In the genomic region with DNA sequence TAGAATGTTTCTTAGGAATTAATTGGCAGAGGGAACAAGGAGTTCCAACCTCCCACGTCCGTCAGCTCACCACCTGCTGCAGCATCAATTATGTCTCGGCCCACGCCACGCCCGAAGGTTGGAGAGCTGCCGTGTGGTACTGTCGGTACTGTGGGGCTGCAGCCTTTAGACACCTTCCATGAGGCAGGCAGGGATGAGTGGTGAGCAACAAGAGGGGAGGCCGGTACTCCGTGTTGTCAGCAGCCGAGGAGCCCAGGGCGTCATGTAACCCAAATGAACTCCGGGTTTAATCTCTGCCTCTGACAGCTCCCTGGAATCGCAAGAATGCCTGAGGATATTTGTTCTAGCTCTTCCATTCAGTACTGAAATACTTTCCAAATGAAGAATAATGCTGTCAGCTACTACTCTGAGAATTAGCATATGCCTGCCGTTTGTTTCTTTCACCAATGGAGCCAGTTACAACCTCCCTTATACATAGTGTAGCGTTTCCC, we compare ENCODE assay signal across 10 mouse cellular contexts.
DNase-seq lines count a peak whose midpoint lies in the region; ATAC-seq and TF ChIP-seq lines count a peak whose summit lies in the region.
"Had no signal": no experiment of that assay in that cellular context is flagged by ENCODE, and none has a peak within 500 bp of the region (broad histone marks: within the 10 kb centered on the region; RNA-seq: fewer than 3 reads in every experiment).

No protein-coding gene starts in this region.

- WGBS in heart, embryonic 13.5 days, result 42% methylated on average over 16 of the region's 16 CpGs
- 77% methylated on average over 16 of the region's 16 CpGs for WGBS in liver, postnatal 0 days (ENCODE audit: insufficient replicate concordance)

- TF ChIP-seq EP300 in liver, postnatal 0 days (IDR thresholded peaks at IDR 0.05; ENCODE audit: low read depth), result no peak

- intact Hi-C loops in left cerebral cortex, postnatal 4 days (cut with DNase I), result loop anchor here (10.0 kb wide), 2 partner anchors 146 to 1444 kb away; partner anchors contain the start of gene Epha4

- 0 out of 2 replicates have a peak overlapping the region, but pooled peaks have one; percentile 12 for H3K27ac ChIP-seq in heart, embryonic 13.5 days (replicated peaks)
- H3K27ac ChIP-seq in liver, postnatal 0 days (ENCODE audit: low read depth), result no peak overlapping the region
- H3K27ac ChIP-seq: midbrain, embryonic 12.5 days had no signal

- no peak for ATAC-seq in heart, embryonic 13.5 days (ENCODE audit: extremely low read depth, insufficient number of reproducible peaks, low FRiP score, low TSS enrichment)
- no peak for ATAC-seq in liver, postnatal 0 days

- H3K4me2 ChIP-seq in heart, embryonic 13.5 days, result peak overlapping the region; percentile 11; the same call in 1 of the 2 replicates
- H3K4me2 ChIP-seq in liver, postnatal 0 days (ENCODE audit: low read depth, low read length), result no peak overlapping the region
- H3K4me2 ChIP-seq: midbrain, embryonic 12.5 days had no signal

- H3K27me3 ChIP-seq in heart, embryonic 13.5 days (replicated peaks), result no peaks in the 10 kb centered on the region
- H3K27me3 ChIP-seq in liver, postnatal 0 days (ENCODE audit: insufficient read depth, low read length), result no peaks in the 10 kb centered on the region
- H3K27me3 ChIP-seq: midbrain, embryonic 12.5 days had no signal

- TF ChIP-seq CTCF in liver, postnatal 0 days (IDR thresholded peaks at IDR 0.05; ENCODE audit: low read depth), result no peak

- H3K4me3 ChIP-seq in heart, embryonic 13.5 days, result no peak overlapping the region
- no peak overlapping the region for H3K4me3 ChIP-seq in liver, postnatal 0 days (ENCODE audit: low read depth, low read length)
- H3K4me3 ChIP-seq: erythroblast, embryonic 14.5 days; midbrain, embryonic 12.5 days had no signal

- peak; percentile 81 for DNase-seq in left cerebral cortex, adult 11 months (ENCODE audit: low spot score)
- DNase-seq in left cerebral cortex, postnatal 4 days, result no peak
- DNase-seq in layer of hippocampus, postnatal 10 days (ENCODE audit: low spot score in 2 of 2), result peak; percentile 63 to 65
- peak; percentile 86 for DNase-seq in right cerebral cortex, postnatal 25 days
- DNase-seq in gastrocnemius, adult 18-20 months (ENCODE audit: low spot score), result no peak
- DNase-seq in liver, postnatal 0 days, result no peak
- no peak for DNase-seq in thymus, adult 18-20 months

- H3K4me1 ChIP-seq in heart, embryonic 13.5 days, result peaks cover 36% of the 10 kb centered on the region
- H3K4me1 ChIP-seq in liver, postnatal 0 days (ENCODE audit: insufficient read depth), result no peaks in the 10 kb centered on the region

- no peaks in the 10 kb centered on the region for H3K36me3 ChIP-seq in heart, embryonic 13.5 days
- H3K36me3 ChIP-seq in liver, postnatal 0 days (replicated peaks; ENCODE audit: insufficient read depth, low read length), result no peaks in the 10 kb centered on the region
- H3K36me3 ChIP-seq: midbrain, embryonic 12.5 days had no signal

- H3K9ac ChIP-seq in heart, embryonic 13.5 days, result no peak overlapping the region
- H3K9ac ChIP-seq in liver, postnatal 0 days (replicated peaks), result no peak overlapping the region
- H3K9ac ChIP-seq: midbrain, embryonic 12.5 days had no signal

- H3K9me3 ChIP-seq in heart, embryonic 13.5 days, result no peaks in the 10 kb centered on the region
- no peaks in the 10 kb centered on the region for H3K9me3 ChIP-seq in liver, postnatal 0 days (ENCODE audit: low read length)
- H3K9me3 ChIP-seq: midbrain, embryonic 12.5 days had no signal

Comparison
In these comparisons a context has a peak if more than half of its experiments do, and no peak if none do; other contexts are left out.
1. DNase-seq: peak in left cerebral cortex, adult 11 months (single experiment), layer of hippocampus, postnatal 10 days (2 of 2) and right cerebral cortex, postnatal 25 days (single experiment); none in left cerebral cortex, postnatal 4 days (single experiment), gastrocnemius, adult 18-20 months (single experiment), liver, postnatal 0 days (single experiment) and thymus, adult 18-20 months (0 of 2).